Mouse (Mus musculus) midbrain, embryonic 16.5 days (tissue): ENCODE measurements around the gene Zfp568. TPM values are rescaled to one million over a fixed set of nuclear protein-coding genes. Genes with fewer than 3 reads are reported as not detected.

Experiments used
- ATAC-seq: fragments of 200-750 bp; cut with Nextera tagmentation; 2 replicates; pipeline ENCODE4 v1.8.0; 2017; ENCODE audit warnings: moderate TSS enrichment
- H3K27ac ChIP-seq: fragments of 300-500 bp; sonication (generic); 2 replicates; pipeline ENCODE4 v1.5.1; 2014; ENCODE audit warnings: mild to moderate bottlenecking, low read length, mixed read lengths
- H3K27me3 ChIP-seq: fragments of 300-500 bp; sonication (generic); 2 replicates; pipeline ENCODE4 v1.6.1; 2014; ENCODE audit warnings: low read depth, low read length, mixed read lengths; ENCODE audit not compliant: control insufficient read depth, insufficient read depth
- H3K36me3 ChIP-seq: fragments of 300-500 bp; sonication (generic); 2 replicates; pipeline ENCODE4 v1.6.1; 2014; ENCODE audit warnings: mild to moderate bottlenecking, low read length, moderate library complexity, mixed read lengths; ENCODE audit not compliant: control insufficient read depth, insufficient read depth
- H3K4me1 ChIP-seq: fragments of 300-500 bp; sonication (generic); 2 replicates; pipeline ENCODE4 v1.6.1; 2014; ENCODE audit warnings: mild to moderate bottlenecking, low read length, mixed read lengths; ENCODE audit not compliant: control insufficient read depth, insufficient read depth
- H3K4me2 ChIP-seq: fragments of 300-500 bp; sonication (generic); 2 replicates; pipeline ENCODE4 v1.6.1; 2014; ENCODE audit warnings: mild to moderate bottlenecking, low read length, mixed read lengths
- H3K4me3 ChIP-seq: fragments of 300-500 bp; sonication (generic); 2 replicates; pipeline ENCODE4 v1.5.1; 2014; ENCODE audit warnings: low read depth, mild to moderate bottlenecking, low read length, moderate library complexity, mixed read lengths
- H3K9ac ChIP-seq: fragments of 300-500 bp; sonication (generic); 2 replicates; pipeline ENCODE4 v1.6.1; 2014; ENCODE audit warnings: low read depth, low read length, mixed read lengths
- H3K9me3 ChIP-seq: fragments of 300-500 bp; sonication (generic); replicated peaks from 2 replicates; pipeline ENCODE4 v1.6.1; 2014; ENCODE audit warnings: mild to moderate bottlenecking, low read length, mixed read lengths; ENCODE audit not compliant: control insufficient read depth, poor library complexity, severe bottlenecking
- WGBS: fragments of 180-500 bp; shearing (Covaris S2); extraction: QIAGEN DNeasy Blood & Tissue Kit; methylation state at CpG from one replicate; pipeline ENCODE4 v1.1.7; 2014; 5-methylcytosine and 5-hydroxymethylcytosine counted together
- polyA plus RNA-seq: library from polyadenylated mRNA; unstranded; fragments of >200 nt; fragmentation: Nextera tagmentation; extraction: Ambion mirVana; gene quantifications from 2 replicates; pipeline ENCODE4 v1.2.1, GENCODE M21; 2015

Zfp568 gene
- polyA plus RNA-seq, 1 experiment from 2014 or later: 3.4 TPM

DNA sequence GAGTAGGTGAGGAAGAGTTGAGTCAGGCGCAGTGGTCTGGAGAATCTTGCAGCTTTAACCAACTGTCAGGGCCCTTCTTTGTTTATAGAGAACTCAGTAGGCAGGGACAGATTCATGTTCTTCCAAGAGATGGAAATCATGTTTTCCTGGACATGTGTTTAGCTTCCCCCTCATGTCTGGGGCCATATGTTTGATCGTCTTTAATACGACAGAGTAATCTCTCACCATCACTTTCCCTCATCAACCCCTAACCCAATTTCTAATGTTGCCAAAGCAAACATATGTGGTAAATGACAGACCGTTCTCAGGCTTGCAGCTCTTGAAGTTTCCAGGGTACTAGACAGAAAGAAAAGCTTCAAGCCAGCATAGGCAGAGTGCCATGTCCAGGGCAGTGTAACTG is 64.4 kb downstream of the Zfp568 start:
- H3K27ac ChIP-seq: no peak overlapping the region
- no peak overlapping the region for H3K4me3 ChIP-seq
- no peak overlapping the region for H3K4me2 ChIP-seq
- H3K27me3 ChIP-seq: no peaks in the 10 kb centered on the region
- no peak for ATAC-seq
- H3K36me3 ChIP-seq: 0 out of 2 replicates have a peak, but pooled peaks cover 3% of the 10 kb centered on the region
- no peaks in the 10 kb centered on the region for H3K9me3 ChIP-seq
- H3K9ac ChIP-seq: no peak overlapping the region
- H3K4me1 ChIP-seq: peaks cover 6% of the 10 kb centered on the region; the same call in 1 of the 2 replicates
- 92% methylated on average over 4 of the region's 4 CpGs for WGBS

DNA sequence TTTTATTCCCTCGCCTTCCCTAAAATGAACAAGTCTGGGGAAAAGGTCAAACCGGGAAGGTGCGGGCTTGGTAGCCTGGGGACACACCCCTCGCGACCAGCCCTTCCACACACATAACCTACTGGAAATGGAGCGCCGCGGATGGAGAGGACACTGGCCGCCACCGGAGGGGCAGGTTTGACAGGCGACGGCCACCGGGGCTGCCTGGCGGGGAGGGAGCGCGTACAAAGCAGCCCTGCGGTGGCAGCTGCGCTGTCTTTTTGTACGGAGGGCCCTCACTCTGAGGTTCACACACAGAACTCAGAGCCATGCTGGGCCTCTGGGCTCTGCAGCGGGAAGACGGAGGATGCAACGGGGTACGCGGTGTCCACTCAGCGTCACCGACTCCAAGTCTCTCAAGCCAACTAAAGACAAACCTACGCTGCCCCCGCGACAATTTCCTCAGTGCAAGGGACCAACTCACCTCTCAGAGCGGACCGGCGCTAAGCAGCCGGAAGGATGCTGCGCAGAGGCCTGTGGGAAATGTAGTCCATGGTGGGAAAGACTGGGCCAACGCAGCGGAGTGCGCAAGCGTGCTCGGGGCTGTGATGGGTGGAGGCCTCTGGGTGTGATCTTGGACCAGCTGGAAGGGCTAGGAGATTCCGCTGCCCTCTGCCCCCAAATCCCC is 67.3 kb downstream of the Zfp568 start, which contains the start of gene Zfp14:
Gene Zfp14, minus strand, starts transcription at position 499 of the 667 bp plus-strand sequence.
- H3K4me2 ChIP-seq: peak within 1 kb of the TSS; percentile 75
- H3K9ac ChIP-seq: peak within 1 kb of the TSS; percentile 84
- peak within 1 kb of the TSS; percentile 72 for H3K4me3 ChIP-seq
- peak within 1 kb of the TSS; percentile 90 for H3K27ac ChIP-seq
- peak; percentile 99 for ATAC-seq
- no peaks in the 10 kb centered on the region for H3K27me3 ChIP-seq
- H3K9me3 ChIP-seq: no peaks in the 10 kb centered on the region
- WGBS: under 1% methylated on average over 40 of the region's 40 CpGs
- H3K4me1 ChIP-seq: peaks cover 6% of the 10 kb centered on the region; the same call in 1 of the 2 replicates
- peaks cover 4% of the 10 kb centered on the region for H3K36me3 ChIP-seq

DNA sequence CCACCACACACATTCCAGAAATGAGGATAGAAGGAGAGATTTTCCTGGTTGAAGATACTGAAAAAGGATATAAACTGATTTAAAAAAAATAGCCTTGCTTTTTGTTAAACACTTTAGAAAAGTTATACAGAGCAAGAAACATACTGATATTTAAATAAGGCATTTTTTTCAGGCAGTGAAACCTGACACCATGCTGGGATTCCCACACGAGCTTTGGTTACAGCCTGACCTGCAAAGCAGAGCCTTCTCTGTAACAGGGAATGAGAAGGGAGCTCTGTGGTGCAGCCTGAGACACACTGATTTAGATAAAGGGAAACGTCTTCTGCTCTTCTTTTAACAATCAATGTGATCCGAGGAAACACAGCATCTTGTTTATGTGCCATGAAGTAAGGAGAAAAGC is 69.8 kb downstream of the Zfp568 start:
- no peak overlapping the region for H3K27ac ChIP-seq
- H3K4me3 ChIP-seq: no peak overlapping the region
- peaks cover 13% of the 10 kb centered on the region for H3K36me3 ChIP-seq
- H3K9ac ChIP-seq: no peak overlapping the region
- no peaks in the 10 kb centered on the region for H3K9me3 ChIP-seq
- 17% methylated on average over 3 of the region's 3 CpGs for WGBS
- H3K4me2 ChIP-seq: no peak overlapping the region
- ATAC-seq: no peak
- H3K4me1 ChIP-seq: peaks cover 6% of the 10 kb centered on the region; the same call in 1 of the 2 replicates
- no peaks in the 10 kb centered on the region for H3K27me3 ChIP-seq

DNA sequence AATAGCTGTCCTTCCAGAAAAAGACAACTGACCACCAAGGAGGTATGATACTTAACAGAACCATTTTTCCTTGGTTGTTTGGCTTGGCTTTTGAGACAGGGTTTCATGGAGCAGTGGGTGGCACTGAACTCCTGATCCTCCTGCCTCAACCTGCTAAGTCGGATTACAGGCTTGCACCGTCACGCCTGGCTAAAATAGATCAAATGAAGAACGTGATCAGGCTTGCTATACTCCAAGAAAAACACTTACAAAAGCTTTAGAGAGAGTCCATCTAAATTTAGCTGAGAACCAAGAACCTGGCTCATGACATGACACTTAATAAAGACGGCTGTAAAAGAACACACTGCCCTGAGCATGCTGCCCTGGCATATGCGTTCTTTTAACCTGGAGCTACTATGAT is 76.6 kb downstream of the Zfp568 start:
- Histone ChIP-seq H3K9ac (no peak overlapping the region), H3K4me3 (no peak overlapping the region), H3K27ac (no peak overlapping the region), H3K4me1 (no peaks in the 10 kb centered on the region), H3K4me2 (no peak overlapping the region), H3K9me3 (no peaks in the 10 kb centered on the region), H3K27me3 (no peaks in the 10 kb centered on the region), H3K36me3 (peaks cover 33% of the 10 kb centered on the region)
- no peak for ATAC-seq
- WGBS: 58% methylated on average over 6 of the region's 6 CpGs

DNA sequence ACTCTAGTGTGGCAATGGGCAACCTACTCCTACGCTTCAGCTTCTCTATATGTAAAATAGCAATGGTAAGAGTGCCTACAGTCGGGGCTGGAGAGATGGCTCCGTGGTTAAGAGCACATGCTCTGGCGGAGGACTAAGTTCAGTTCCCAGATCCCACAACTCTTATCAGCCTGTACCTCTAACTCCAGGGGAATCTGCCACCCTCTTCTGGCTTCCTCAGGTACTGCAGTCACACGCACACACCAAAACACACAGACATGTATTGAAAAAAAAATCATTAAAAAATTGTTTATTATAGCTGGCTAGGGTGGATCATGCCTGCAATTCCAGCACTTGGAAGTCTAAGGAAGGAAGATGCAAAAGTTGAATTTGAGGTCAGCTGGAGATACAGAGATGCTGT is 78.7 kb downstream of the Zfp568 start:
- Histone ChIP-seq H3K27ac (no peak overlapping the region), H3K4me2 (no peak overlapping the region), H3K9ac (no peak overlapping the region), H3K4me3 (no peak overlapping the region), H3K9me3 (no peaks in the 10 kb centered on the region), H3K27me3 (no peaks in the 10 kb centered on the region), H3K36me3 (peaks cover 24% of the 10 kb centered on the region), H3K4me1 (no peaks in the 10 kb centered on the region)
- ATAC-seq: no peak
- WGBS: 89% methylated on average over 5 of the region's 5 CpGs

DNA sequence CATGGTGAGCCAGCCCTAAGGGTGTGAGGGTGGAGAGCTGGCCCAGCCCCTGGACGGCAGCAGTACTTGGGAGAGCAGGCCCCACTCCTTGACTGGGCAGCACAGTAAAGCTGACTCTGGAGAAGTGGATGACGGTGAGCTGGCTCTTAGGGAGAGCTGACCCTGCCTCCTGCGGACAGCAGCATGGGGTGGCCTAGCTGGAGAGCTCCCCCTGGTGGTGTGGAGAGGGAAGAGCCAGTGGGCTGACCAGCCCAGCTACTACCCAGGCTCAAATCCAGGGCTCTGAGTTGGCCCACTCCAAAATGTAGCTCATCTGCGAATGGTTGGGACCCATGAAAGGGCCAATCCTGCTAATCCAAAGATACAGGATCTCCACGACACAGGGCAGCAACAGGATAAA is 80.9 kb downstream of the Zfp568 start:
- Histone ChIP-seq H3K9ac (no peak overlapping the region), H3K4me3 (no peak overlapping the region), H3K9me3 (no peaks in the 10 kb centered on the region), H3K36me3 (peaks cover 24% of the 10 kb centered on the region), H3K27ac (no peak overlapping the region), H3K4me1 (no peaks in the 10 kb centered on the region), H3K4me2 (no peak overlapping the region), H3K27me3 (no peaks in the 10 kb centered on the region)
- 83% methylated on average over 5 of the region's 5 CpGs for WGBS
- ATAC-seq: no peak

DNA sequence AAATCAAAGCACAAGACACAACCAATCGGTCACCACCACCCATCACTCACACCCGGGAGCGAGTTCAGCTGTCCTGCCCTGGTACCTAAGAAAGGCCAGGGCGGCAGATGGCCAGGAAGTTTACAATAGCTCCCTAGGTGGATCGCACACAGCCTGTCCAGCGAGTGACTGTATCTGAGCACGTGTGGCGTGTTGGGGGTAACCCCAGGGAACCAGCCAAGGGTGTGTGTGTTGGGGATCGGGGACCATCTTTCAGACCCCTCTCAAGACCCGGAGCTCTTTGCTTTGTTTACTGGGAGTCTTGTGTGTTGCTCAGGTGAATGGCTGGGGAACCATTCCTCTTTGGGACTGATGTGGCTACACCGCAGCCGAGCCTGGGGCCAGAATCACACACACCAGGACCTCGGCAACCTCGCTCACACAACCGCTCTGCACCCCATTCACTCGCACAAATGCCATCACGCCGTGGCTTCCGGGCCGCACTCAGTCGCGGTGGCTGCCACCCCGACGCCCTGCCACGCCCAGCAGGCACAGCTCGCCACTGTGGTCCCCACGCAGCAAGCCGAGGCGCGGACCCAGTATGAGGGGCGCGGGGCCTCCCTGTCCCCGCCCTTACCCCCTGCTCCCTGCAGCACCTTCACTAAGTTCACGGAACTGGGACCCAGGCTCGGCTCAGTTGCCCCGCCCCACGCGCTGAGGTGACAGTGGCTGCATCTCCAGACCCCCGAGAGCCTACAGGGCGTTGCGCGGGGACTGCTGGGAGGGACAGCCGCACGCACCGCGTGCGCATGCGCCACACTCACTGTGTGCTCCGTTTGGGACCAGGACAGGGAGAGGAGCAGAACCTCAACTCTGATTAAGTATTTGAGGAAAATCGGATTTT is 88.6 kb downstream of the Zfp568 start, which contains the start of gene Zfp82:
Gene Zfp82, minus strand, starts transcription at position 755 of the 883 bp plus-strand sequence.
- Histone ChIP-seq H3K9ac (peak within 1 kb of the TSS; percentile 82), H3K4me3 (peak within 1 kb of the TSS; percentile 75), H3K27me3 (no peaks in the 10 kb centered on the region), H3K9me3 (no peaks in the 10 kb centered on the region), H3K4me1 (peaks cover 8% of the 10 kb centered on the region), H3K36me3 (peaks cover 2% of the 10 kb centered on the region; the same call in 1 of the 2 replicates), H3K27ac (peak within 1 kb of the TSS; percentile 92), H3K4me2 (peak within 1 kb of the TSS; percentile 94)
- peak; percentile 95 for ATAC-seq
- under 1% methylated on average over 50 of the region's 50 CpGs for WGBS
